Mouse (Mus musculus) forebrain, embryonic 16.5 days (tissue): ENCODE results near the gene Cdkl3. TPM values are rescaled to one million over a fixed set of nuclear protein-coding genes. Genes with fewer than 3 reads are reported as not detected.

Experiments
- ATAC-seq: fragments of 200-750 bp; cut with Nextera tagmentation; 2 replicates; pipeline ENCODE4 v1.8.0; 2017; ENCODE audit warnings: mild to moderate bottlenecking, moderate library complexity
- H3K27ac ChIP-seq: fragments of 300-500 bp; sonication (generic); 2 replicates; pipeline ENCODE4 v1.5.1; 2014; ENCODE audit warnings: low read length, control low read depth
- H3K27me3 ChIP-seq: fragments of 300-500 bp; sonication (generic); replicated peaks from 2 replicates; pipeline ENCODE4 v1.6.1; 2014; ENCODE audit warnings: low read length; ENCODE audit not compliant: control insufficient read depth, insufficient read depth
- H3K36me3 ChIP-seq: fragments of 300-500 bp; sonication (generic); 2 replicates; pipeline ENCODE4 v1.6.1; 2014; ENCODE audit not compliant: control insufficient read depth, insufficient read depth
- H3K4me1 ChIP-seq: fragments of 300-500 bp; sonication (generic); replicated peaks from 2 replicates; pipeline ENCODE4 v1.6.1; 2014; ENCODE audit warnings: low read length; ENCODE audit not compliant: control insufficient read depth, insufficient read depth
- H3K4me2 ChIP-seq: fragments of 300-500 bp; sonication (generic); 2 replicates; pipeline ENCODE4 v1.6.1; 2014; ENCODE audit warnings: mild to moderate bottlenecking, low read length, control low read depth
- H3K4me3 ChIP-seq: fragments of 300-500 bp; sonication (generic); replicated peaks from 2 replicates; pipeline ENCODE4 v1.5.1; 2014; ENCODE audit warnings: mild to moderate bottlenecking, low read length, control low read depth
- H3K9ac ChIP-seq: fragments of 300-500 bp; sonication (generic); replicated peaks from 2 replicates; pipeline ENCODE4 v1.6.1; 2014; ENCODE audit warnings: low read depth, low read length, control low read depth
- H3K9me3 ChIP-seq: fragments of 300-500 bp; sonication (generic); 2 replicates; pipeline ENCODE4 v1.6.1; 2016; ENCODE audit warnings: low read length; ENCODE audit not compliant: control insufficient read depth
- WGBS: fragments of 180-500 bp; shearing (Covaris S2); extraction: QIAGEN DNeasy Blood & Tissue Kit; methylation state at CpG from one replicate; pipeline ENCODE4 v1.1.7; 2014; 5-methylcytosine and 5-hydroxymethylcytosine counted together
- microRNA-seq: library from miRNA; unstranded; fragments of <30 nt; microRNA quantifications from one replicate; pipeline ENCODE4, GENCODE M21; 2017
- polyA plus RNA-seq: library from polyadenylated mRNA; unstranded; fragments of >200 nt; fragmentation: Nextera tagmentation; extraction: Ambion mirVana; gene quantifications from 2 replicates; pipeline ENCODE4 v1.2.1, GENCODE M21; 2015

Gene Cdkl3
- polyA plus RNA-seq, 1 experiment from 2014 or later: 27.1 TPM

DNA sequence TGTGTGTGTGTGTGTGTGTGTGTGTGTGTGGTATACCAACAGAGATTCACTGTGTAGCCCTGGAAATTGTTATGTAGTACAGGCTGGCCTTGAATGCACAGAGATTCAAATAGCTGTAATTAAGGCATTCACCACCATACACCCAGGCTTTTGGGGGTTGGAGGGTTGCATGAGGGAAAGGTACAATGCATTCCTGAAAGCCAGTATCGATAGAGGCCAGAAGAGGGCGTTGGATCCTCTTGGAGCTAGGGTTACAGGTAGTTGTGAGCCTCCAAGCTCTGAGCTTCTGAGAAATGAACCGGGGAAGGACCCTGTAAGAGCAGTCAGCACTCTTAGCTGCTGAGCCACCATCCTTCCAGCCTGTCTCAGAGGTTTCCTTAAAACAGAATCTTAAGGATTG, 125.2 kb downstream of the Cdkl3 start:
- Histone ChIP-seq H3K27ac (no peak overlapping the region), H3K4me3 (no peak overlapping the region), H3K27me3 (no peaks in the 10 kb centered on the region), H3K4me1 (no peaks in the 10 kb centered on the region), H3K9ac (no peak overlapping the region), H3K9me3 (no peaks in the 10 kb centered on the region), H3K4me2 (no peak overlapping the region), H3K36me3 (peaks cover 5% of the 10 kb centered on the region; the same call in 1 of the 2 replicates)
- 33% methylated on average over 3 of the region's 3 CpGs for WGBS
- ATAC-seq: no peak

DNA sequence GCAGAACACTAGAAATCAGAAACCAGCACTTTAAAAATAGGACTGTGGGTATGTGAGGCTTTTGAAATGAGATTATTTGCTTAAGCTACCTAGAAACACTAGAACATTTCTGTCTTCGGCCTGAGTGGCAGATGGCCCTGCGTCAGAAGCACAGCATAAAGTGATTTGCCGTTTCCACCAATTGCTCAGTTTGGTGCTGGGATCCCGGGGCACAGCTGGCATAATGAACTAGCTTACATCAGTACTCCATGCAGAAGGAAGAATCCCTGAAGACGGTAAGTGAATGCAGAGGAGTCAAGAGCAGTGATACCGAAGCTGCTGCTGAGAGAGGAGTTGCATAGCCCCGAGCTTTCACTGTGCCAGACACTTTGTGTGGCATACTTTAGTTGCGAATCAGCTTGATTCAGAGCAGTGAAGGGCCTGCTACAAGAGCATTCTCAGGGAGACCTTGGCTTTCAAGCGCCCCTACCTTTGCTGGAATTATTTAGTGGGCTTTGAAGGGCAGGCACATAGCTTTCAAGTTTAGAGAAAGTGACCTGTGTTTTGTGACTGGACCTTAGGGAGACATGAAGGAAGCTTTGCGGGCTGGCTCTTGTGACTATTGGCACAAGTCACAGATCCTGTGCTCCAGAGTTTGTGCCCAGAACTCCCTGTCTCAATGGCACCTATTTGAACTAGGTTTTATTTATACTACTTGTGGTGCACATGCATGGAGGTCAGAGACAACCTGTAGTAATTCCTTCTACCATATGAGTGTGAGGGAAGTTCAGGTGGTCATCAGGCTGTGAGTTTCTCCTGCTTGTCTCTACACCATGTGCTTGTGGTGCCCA, 125.8 kb downstream of the Cdkl3 start:
- no peak overlapping the region for H3K4me3 ChIP-seq
- no peak overlapping the region for H3K9ac ChIP-seq
- no peaks in the 10 kb centered on the region for H3K9me3 ChIP-seq
- H3K4me1 ChIP-seq: no peaks in the 10 kb centered on the region
- H3K27me3 ChIP-seq: no peaks in the 10 kb centered on the region
- H3K4me2 ChIP-seq: no peak overlapping the region
- WGBS: 67% methylated on average over 10 of the region's 10 CpGs
- no peak for ATAC-seq
- H3K36me3 ChIP-seq: peaks cover 2% of the 10 kb centered on the region; the same call in 1 of the 2 replicates
- H3K27ac ChIP-seq: no peak overlapping the region

DNA sequence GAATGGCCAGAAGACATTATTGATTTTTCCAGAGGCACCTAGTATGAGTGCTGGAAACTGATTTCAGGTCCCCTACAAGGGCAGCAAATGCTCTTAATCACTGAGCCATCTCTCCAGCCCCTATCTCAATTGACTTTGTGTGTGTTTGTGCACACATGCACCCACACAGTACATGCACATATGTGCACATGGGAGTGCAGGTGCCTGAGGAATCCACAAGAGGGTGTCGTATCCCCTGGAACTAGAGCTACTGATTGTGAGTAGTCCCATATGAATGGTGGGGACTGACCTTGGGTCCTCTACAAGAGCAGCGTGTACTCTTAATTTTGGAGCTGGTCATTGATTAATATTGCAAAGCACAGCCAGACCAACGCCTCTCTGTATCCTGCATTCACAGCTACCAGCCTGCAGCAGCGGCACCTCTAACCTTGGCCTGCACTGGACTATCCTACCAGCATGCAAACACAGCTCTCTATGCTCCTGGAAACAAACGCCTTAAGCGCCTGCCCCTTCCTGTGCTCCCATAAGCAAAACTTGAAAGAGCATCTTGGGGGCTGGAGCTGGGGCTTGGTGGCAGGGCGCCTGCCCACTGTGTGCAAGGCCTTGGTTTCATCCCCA, 126.5 kb downstream of the Cdkl3 start:
- no peak overlapping the region for H3K4me2 ChIP-seq
- no peak for ATAC-seq

More for the DNA sequence above, 126.5 kb downstream of the Cdkl3 start:
- Histone ChIP-seq H3K9ac (no peak overlapping the region), H3K36me3 (no peaks in the 10 kb centered on the region; the same call in 1 of the 2 replicates), H3K4me1 (no peaks in the 10 kb centered on the region), H3K27ac (no peak overlapping the region), H3K9me3 (peaks cover 7% of the 10 kb centered on the region), H3K4me3 (no peak overlapping the region), H3K27me3 (no peaks in the 10 kb centered on the region)
- 87% methylated on average over 7 of the region's 7 CpGs for WGBS

Small RNA genes within 50 kb of the gene (microRNA-seq; reads per million reads assigned to microRNA genes)
- gene Gm24157 (not detected), gene Mir3061 (23.1 reads per million, percentile 36 among the genes with 10 or more reads in this experiment)

Other genes with a start within 250 kb of the Cdkl3 start
- gene Sec24a, start 240.6 kb upstream of the Cdkl3 start, polyA plus RNA-seq: 11.8 and 14.6 TPM in 2 replicates
- 158 and 160 TPM in 2 replicates for gene Sar1b, start 240.5 kb upstream of the Cdkl3 start, polyA plus RNA-seq
- gene Jade2, start 146.6 kb upstream of the Cdkl3 start, polyA plus RNA-seq: 0.47 and 0.70 TPM in 2 replicates
- gene Cdkn2aipnl, start 36.6 kb upstream of the Cdkl3 start, polyA plus RNA-seq: 119 TPM in 2 replicates
- gene Ube2b, start 3.5 kb upstream of the Cdkl3 start, polyA plus RNA-seq: 279 and 306 TPM in 2 replicates
- 116 and 123 TPM in 2 replicates for gene Ppp2ca, start 94.5 kb downstream of the Cdkl3 start, polyA plus RNA-seq
- gene Olfr1373, start 141.3 kb downstream of the Cdkl3 start, polyA plus RNA-seq: not detected in 2 replicates
- not detected in 2 replicates for gene Olfr1371, start 209.8 kb downstream of the Cdkl3 start, polyA plus RNA-seq
- gene Skp1a, start 227.8 kb downstream of the Cdkl3 start, polyA plus RNA-seq: 1,143 and 1,208 TPM in 2 replicates